Mouse (Mus musculus) large intestine, adult 2 months (tissue): Measurements from ENCODE around the gene Rara. TPM values are rescaled to one million over a fixed set of nuclear protein-coding genes. Genes with fewer than 3 reads are reported as not detected.

ENCODE experiments used
- polyA plus RNA-seq: library from polyadenylated mRNA; depleted of rRNA; stranded (reverse); fragments of >200 nt; gene quantifications from 2 replicates; pipeline ENCODE4 v1.2.3, GENCODE M21; 2012; rRNA removed

The Rara gene
- polyA plus RNA-seq, 1 experiment, result 24.8 TPM

Other genes with a start within 250 kb of the Rara start
- gene Psmd3, start 245.3 kb upstream of the Rara start, polyA plus RNA-seq, result 186 and 196 TPM in 2 replicates
- gene Csf3, start 226.6 kb upstream of the Rara start, polyA plus RNA-seq, result not detected in 2 replicates
- 43.2 and 50.8 TPM in 2 replicates for gene Med24, start 198.4 kb upstream of the Rara start, polyA plus RNA-seq
- gene Thra, start 187.2 kb upstream of the Rara start, polyA plus RNA-seq, result 55.9 and 83.8 TPM in 2 replicates
- 32.0 and 71.6 TPM in 2 replicates for gene Nr1d1, start 152.5 kb upstream of the Rara start, polyA plus RNA-seq
- 22.1 and 32.3 TPM in 2 replicates for gene Msl1, start 132.3 kb upstream of the Rara start, polyA plus RNA-seq
- gene Casc3, start 122.9 kb upstream of the Rara start, polyA plus RNA-seq, result 21.1 and 23.8 TPM in 2 replicates
- gene Rapgefl1, start 91.0 kb upstream of the Rara start, polyA plus RNA-seq, result 29.2 and 37.4 TPM in 2 replicates
- gene Wipf2, start 64.2 kb upstream of the Rara start, polyA plus RNA-seq, result 9.9 and 13.8 TPM in 2 replicates
- 2.4 and 2.7 TPM in 2 replicates for gene Cdc6, start 20.0 kb upstream of the Rara start, polyA plus RNA-seq
- 1.1 and 1.4 TPM in 2 replicates for gene Gjd3, start 55.2 kb downstream of the Rara start, polyA plus RNA-seq
- gene Top2a, start 96.4 kb downstream of the Rara start, polyA plus RNA-seq, result 25.6 and 27.9 TPM in 2 replicates
- 111 and 134 TPM in 2 replicates for gene Igfbp4, start 113.4 kb downstream of the Rara start, polyA plus RNA-seq
- 30.1 and 51.4 TPM in 2 replicates for gene Tns4, start 161.5 kb downstream of the Rara start, polyA plus RNA-seq
- 5.8 and 7.7 TPM in 2 replicates for gene Ccr7, start 227.3 kb downstream of the Rara start, polyA plus RNA-seq